Mouse (Mus musculus): ENCODE results near the gene Mnd1.

The Mnd1 gene

DNA sequence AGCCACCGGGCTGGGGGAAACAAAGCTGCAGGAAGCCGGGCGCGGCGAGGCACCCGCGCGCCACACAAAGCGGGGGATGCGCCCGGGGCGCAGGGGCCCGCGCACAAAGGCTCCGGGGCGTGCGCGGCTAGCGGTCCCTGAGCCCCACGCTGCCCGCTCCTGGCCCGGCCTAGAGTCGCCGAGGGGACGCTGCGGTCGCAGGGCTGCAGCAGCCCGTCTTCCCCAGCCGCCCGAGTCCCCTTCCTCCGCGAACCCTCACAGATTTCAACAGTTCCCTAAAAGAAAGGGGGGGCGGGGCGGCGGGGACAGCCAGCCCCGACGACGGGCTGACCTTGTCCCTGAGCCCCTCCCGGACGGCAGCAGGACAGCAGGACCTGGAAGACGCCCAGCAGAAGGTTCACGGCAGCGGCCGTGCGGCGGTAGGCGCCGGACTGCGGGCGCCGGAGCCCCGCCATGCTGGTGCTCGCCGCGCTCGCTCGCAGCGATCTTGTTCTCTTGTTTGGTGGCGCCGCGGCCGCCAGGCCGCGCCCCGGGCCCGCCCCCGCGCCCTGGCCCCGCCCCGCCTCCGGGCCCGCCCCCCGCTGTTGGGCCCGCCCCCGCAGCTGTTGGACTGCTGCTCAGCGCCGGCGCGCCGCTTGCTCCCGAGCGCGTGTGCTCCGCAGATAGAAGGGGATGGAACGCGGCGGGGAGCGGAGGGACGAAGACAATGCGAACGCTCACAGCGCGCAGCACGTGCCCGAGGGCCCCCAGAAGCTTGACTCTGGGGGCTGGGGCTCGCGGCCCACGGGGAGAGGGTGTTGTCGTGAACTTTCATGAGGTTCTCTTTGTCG lies 115.7 kb downstream of the Mnd1 start, which contains the start of gene Tmem131l:
Gene Tmem131l, minus strand, starts transcription at position 530 of the 830 bp plus-strand sequence.
- peak; percentile 73 to 75 for DNase-seq

DNA sequence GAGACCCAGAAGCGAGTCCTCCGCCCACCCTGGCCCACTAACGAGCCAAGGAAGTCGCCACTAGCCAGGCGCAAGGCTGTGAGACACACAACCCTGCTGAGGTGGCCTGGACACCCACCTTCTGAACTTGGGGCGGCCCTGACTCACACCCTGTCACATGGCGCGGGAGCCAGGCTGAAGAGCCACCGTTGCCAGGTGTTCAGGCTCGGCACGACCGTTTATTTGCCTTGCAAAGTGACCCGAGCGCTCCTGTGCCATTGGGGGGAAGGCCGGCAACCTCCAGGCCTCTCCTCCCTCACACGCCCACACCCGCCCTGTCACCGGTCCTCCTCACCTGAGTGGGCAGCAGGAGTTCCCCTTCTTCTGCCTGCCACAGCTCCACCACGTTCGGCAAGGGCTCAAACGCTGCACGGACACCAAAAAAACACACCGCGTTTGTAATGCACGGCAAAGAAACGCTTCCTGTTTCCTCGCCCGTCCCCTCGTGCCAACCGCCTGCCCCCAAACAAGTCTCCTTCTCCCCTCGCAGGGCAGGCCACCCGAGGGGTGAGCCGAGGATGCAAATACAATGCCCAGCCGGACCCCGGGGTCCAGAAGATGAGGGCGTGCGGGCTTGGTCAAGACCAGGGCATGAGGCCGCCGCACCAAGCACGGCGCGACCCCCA lies 116.5 kb downstream of the Mnd1 start:
- DNase-seq = peak; percentile 83 to 94

DNA sequence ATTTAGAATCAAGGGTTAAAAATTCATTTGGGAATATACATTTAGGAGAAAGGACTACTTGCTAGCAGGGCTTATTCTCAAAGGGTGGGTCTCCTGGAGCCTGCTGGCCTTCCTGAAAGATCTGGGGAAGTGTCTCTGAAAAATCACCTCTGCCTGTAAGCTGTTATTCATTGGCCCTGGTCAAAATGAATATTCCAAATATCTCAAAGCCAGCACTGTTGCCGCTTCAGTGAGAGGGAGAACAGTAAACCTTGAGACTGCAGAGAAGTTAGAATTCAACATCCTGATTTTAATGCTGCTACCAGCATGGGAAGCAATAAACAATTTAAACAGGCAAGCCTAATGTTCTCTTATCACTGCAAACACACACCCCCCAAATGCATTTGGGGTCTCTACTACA lies 117.5 kb downstream of the Mnd1 start:
- DNase-seq = no peak

All from spleen, adult 18-20 months (tissue).